Mouse (Mus musculus): ENCODE data around the gene Tubgcp3. TPM values are rescaled to one million over a fixed set of nuclear protein-coding genes. Genes with fewer than 3 reads are reported as not detected.
"Not testable (repeated sequence)": the region's sequence is repeated elsewhere in the genome, so short reads cannot be mapped to it uniquely, and the experiment has no call there.

The Tubgcp3 gene
- total RNA-seq, 2 experiments from 2014 or later: 29.6 to 29.8 TPM

DNA sequence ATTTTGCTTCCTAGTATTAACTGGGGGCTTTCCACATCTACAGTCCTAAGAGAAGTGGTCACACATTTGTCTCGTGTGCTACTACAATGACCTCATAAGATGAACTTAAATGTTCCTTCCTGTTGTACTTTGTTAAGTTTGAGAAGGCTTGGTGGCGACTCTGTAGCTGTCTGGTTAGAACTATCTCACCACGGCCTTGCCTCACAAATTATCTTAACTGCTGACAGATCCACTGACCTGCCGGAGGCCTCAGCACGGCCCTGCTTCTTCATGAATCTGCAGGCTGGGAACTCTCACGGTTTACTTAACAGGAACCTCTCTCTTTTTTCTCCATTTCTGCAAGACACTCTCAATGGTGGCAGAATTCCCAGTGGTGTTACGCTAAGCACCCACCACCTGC is 27.2 kb downstream of the Tubgcp3 start:
- DNase-seq (ENCODE audit: low spot score in 2 of 2): no peak

DNA sequence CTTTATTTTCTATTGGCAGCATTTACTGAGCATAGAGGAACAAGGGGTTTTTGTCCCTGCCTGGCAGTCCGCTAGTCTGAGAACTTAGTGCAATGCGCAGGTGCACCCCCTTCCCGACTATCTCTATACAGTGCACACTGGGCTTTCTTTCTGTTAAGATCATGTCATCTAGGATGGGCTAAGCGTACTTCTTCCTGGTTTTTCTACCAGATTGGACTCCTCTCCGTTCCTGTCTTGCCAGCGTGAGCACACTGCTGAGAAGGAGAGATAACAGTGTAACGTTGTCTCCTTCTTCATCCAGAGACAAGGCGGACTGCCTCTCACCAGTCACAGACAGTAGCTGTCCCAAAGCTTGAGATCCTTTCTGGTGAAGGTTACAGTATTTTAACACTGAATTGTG is 27.7 kb downstream of the Tubgcp3 start:
- DNase-seq (ENCODE audit: low spot score in 2 of 2): no peak

GRCm38 (mm10) chr8:12641527-12641926 is 30.5 kb downstream of the Tubgcp3 start:
- no peak for DNase-seq (ENCODE audit: low spot score in 2 of 2)

DNA sequence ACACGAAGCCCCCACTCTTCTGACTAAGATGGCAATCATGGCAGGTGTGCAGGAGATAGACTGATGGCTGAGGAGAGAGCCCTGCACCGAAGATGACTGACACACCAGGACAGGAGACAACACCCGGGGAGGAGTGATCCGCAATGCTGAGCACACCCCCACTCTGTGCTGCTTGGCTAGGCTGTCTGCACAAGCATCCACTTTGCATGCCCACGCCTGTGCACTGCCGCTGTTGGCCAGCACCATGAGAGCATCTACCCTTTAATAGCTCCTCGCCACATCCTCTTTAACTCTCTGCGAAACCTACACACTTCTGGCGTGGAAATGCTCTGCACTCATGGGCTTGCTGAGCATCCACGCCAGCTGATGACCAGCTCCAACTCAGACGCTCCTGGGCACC is 33.6 kb downstream of the Tubgcp3 start:
- no peak for DNase-seq (ENCODE audit: low spot score in 2 of 2)

DNA sequence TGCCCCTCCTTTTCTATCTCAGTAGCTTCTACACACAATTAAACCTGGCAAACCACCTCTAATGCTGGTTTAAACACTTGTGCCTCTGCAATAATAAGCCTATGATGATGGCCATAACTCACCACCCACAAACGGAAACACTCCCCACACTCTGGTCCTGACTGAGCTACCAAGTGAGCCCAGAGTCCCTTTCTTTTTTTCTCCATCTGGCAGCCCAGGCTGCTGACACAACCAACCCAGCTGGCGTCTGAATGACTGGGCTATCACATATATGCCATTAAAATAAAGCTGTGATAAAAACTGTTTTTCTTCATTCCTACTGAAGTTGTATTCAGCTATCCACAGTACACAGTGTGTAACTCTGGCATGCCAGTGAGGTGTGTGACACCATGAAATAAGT is 36.7 kb downstream of the Tubgcp3 start:
- peak in 1 of 2 experiments; percentile 35 for DNase-seq (ENCODE audit: low spot score in 2 of 2)

DNA sequence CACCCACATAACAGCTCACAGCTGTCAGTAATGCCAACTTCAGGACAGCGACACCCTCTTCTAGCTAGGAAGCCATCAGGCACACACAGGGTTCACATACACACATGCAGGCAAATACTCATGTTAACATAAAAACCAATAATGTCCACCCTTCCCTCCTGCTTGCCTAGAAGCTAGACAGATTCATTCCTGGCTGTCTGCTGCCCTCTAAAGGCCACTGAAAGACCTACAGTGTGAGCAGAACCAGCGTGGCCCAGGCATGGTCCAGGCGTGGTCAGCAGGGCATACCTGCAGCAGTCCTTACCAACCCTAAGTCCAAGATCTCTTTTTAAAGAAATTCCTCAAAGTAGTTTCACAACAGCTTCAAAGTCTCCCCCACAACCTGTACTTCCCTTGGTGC is 43.0 kb downstream of the Tubgcp3 start:
- peak; percentile 48 to 59 for DNase-seq (ENCODE audit: low spot score in 2 of 2)

- no peak for DNase-seq (ENCODE audit: low spot score in 2 of 2)
Observed at GRCm38 (mm10) chr8:12625890-12626289, 46.2 kb downstream of the Tubgcp3 start.

DNA sequence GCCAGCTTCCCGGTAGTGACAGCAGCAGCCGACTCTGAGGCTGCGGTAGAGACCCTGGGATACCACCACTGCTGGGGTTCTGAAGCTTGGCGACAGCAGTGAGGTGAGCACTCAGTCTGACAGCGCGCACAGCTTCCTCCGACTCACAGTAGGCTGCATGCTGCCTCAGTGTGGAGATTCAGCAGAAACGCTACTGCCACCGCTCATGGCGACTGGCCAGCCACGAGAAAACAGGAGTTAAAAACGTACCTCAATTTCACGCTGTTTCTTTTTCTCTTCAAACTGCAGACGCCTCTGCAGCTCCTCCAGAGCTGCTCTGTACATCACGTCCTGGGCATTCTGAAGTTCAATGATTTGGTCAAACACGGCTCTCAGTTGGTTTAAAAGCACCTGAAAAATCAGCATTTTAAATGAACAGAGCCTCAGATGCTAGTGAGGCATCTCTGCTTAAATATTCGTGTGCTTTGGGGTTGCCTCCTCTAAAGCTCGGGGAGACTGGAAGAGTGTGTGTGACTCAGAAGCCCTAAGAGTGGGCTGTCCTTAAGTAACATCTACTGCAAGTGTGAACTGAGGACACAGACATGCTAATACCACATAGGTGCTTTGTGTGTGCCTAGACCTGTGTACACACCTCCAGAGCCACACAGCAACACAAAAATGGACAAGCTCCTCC is 50.4 kb downstream of the Tubgcp3 start:
- DNase-seq (ENCODE audit: low spot score in 2 of 2): no peak

GRCm38 (mm10) chr8:12617369-12617768 is 54.7 kb downstream of the Tubgcp3 start:
- not testable (repeated sequence) for DNase-seq (ENCODE audit: low spot score in 2 of 2)

GRCm38 (mm10) chr8:12613201-12613600 is 58.8 kb downstream of the Tubgcp3 start:
- no peak for DNase-seq (ENCODE audit: low spot score in 2 of 2)

DNA sequence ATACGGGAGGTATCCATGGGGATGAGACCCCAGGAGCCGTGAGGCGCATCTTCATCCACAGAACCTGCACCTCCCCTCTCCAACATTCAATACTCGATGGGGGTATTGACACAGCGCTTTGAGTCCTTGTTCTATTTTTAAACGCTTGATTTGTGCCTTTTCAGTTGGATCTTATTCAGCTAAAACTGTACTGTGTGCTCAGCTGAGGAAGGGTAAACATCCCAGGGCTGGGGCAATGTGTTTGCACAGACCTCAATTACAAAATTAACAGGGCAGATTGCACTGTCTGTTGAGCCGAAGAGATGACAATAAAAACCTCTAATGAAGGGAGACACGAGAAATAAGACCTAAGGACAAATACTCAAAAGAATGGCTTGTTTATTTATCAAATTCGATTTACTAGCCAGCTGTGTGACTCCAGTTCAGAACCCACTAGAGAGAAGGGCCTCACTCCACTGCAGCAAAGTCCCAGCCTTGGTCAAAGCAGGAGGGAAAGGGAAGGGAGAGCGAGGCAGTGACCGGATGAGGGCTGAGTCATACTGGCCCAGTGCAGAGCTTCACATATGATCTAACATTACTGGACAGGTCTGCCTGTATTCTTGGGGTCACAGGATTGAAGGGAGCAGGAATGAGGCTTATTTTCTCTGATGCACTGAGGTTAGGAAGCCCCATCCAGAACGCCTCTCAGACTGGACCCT is 62.1 kb downstream of the Tubgcp3 start:
- DNase-seq (ENCODE audit: low spot score in 2 of 2): no peak

DNA sequence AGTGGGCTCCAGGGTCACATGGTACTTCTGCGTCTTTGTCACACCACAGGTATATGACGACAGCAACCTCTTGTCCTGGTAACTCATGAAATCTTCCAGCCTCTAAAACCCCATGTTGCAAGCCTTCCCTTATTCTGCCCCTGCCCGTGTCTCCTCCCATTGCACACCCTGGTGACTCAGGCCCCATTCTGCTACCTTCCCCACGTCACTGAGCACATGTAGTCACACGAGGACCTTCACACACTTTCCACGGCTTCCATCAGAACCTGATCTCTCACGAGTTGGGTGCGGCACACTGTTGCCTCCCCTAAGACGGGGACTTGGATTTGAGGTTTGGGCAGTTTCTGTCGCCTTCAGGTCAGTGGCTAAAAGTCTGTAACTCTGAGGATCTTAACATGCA is 63.2 kb downstream of the Tubgcp3 start:
- no peak for DNase-seq (ENCODE audit: low spot score in 2 of 2)

DNA sequence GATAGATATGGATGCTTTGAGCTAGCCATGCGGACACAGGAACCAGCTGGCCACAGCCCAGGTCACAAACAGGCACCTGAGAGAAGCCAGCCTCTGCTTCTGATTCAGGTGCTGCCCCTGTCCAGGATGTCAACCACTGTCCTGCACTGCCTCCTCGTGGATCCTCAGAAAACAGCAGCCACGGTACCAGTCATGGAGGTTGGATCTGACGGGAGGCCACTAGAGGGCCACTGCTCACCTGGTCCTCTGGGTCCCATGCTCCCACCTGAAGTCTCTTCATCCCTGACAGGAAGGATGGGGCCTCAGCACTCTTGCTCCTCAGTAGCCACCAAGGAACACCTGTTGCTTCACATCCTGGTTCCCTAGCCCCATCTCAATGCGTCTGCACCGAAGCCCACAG is 64.8 kb downstream of the Tubgcp3 start:
- DNase-seq (ENCODE audit: low spot score in 2 of 2): peak; percentile 67 to 79

DNA sequence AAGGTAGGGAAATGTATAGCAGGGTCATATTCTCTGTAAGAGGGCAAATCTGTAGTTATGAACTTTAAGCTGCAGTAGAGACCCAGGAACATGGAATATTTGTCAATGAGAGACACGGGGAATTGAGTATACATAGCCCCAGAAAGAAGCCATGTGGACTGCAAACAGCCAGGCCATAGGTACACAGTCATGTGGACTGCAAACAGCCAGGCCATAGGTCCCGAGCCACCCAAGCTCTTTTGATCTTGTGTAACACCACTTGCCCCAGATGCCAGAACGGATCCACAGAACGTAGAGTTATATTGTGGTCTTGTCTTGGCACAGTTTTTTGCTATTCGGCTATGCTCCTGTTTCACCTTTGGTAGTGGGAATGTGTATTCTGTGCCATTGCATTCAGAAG is 88.3 kb downstream of the Tubgcp3 start:
- DNase-seq (ENCODE audit: low spot score in 2 of 2): no peak

- DNase-seq (ENCODE audit: low spot score in 2 of 2): not testable (repeated sequence)
Observed at GRCm38 (mm10) chr8:12579339-12579999, 92.6 kb downstream of the Tubgcp3 start.

- no peak for DNase-seq (ENCODE audit: low spot score in 2 of 2)
Observed at GRCm38 (mm10) chr8:12576739-12577138, 95.3 kb downstream of the Tubgcp3 start.

- no peak for DNase-seq (ENCODE audit: low spot score in 2 of 2)
Observed at GRCm38 (mm10) chr8:12576003-12576402, 96.0 kb downstream of the Tubgcp3 start.

DNA sequence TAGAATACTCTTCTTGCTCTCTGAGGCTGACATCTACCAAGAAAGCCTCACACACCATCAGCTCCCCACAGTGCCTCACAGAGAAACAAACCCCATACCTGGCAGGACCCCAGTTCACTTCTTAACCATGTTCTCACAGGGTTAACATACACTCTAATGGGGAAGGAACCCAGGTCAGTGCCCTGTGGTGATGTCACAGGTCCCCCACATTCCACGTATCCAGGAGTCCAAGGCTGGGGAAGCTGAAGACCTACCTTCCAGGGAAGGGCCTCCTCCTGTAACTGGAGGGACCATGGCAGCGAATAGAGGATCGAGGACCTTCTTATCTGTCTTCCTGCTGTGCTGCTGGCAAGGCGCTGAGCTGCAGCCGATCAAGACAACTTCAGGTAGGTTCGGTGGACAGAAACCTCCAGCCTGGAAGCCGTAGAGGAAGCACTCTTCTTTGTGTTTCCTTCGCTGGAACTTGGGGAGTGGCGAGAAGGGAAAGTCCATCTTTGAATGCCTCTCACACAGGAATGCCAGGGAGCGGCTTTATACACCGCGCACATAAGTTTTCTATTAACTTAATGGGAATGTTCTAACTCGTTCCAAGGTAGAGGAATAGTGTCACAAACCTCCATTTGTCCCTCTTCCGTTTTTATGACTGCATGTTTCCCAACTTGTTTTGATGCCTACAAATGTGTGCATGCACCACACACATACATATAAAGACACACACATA is 99.1 kb downstream of the Tubgcp3 start, which contains the start of gene Spaca7:
Gene Spaca7, plus strand, starts transcription at position 216 of the 721 bp plus-strand sequence.
- DNase-seq (ENCODE audit: low spot score in 2 of 2): no peak

- no peak for DNase-seq (ENCODE audit: low spot score in 2 of 2)
Observed at GRCm38 (mm10) chr8:12566509-12566908, 105.5 kb downstream of the Tubgcp3 start.

- no peak for DNase-seq (ENCODE audit: low spot score in 2 of 2)
Observed at GRCm38 (mm10) chr8:12565488-12565887, 106.6 kb downstream of the Tubgcp3 start.

GRCm38 (mm10) chr8:12564307-12564706 is 107.7 kb downstream of the Tubgcp3 start:
- peak; percentile 43 to 46 for DNase-seq (ENCODE audit: low spot score in 2 of 2)

Measured in layer of hippocampus, postnatal 14 days (tissue).